Mouse (Mus musculus) stomach, postnatal 0 days (tissue): ENCODE measurements around the gene Slit3.

ENCODE experiments used
- CTCF ChIP-seq: IDR thresholded peaks from 2 replicates; pipeline ENCODE4 v1.5.1; 2016; ENCODE audit warnings: antibody characterized with exemption, low read depth, mild to moderate bottlenecking, moderate library complexity
- EP300 ChIP-seq: optimal IDR thresholded peaks from 2 replicates; pipeline ENCODE3; 2016; ENCODE audit warnings: antibody characterized with exemption

GRCm38 (mm10) chr11:35676744-35677143 is 555.7 kb downstream of the Slit3 start:
- TF ChIP-seq CTCF (no peak), EP300 (no peak)
